Mouse (Mus musculus): ENCODE results near the gene Tmem52b. TPM values are rescaled to one million over a fixed set of nuclear protein-coding genes. Genes with fewer than 3 reads are reported as not detected.

The Tmem52b gene
- polyA plus RNA-seq, 1 experiment from 2014 or later = not detected

GRCm38 (mm10) chr6:129542540-129542939 lies 30.2 kb downstream of the Tmem52b start:
- Histone ChIP-seq H3K4me3 (ENCODE audit: inconsistent target) (no peak overlapping the region), H3K36me3 (ENCODE audit: inconsistent target) (peaks cover 45% of the 10 kb centered on the region), H3K79me2 (ENCODE audit: inconsistent target) (no peaks in the 10 kb centered on the region; the same call in 1 of the 2 replicates), H3K27ac (no peak overlapping the region)
- WGBS (ENCODE audit: missing documents) = 89% methylated on average over 3 of the region's 3 CpGs

DNA sequence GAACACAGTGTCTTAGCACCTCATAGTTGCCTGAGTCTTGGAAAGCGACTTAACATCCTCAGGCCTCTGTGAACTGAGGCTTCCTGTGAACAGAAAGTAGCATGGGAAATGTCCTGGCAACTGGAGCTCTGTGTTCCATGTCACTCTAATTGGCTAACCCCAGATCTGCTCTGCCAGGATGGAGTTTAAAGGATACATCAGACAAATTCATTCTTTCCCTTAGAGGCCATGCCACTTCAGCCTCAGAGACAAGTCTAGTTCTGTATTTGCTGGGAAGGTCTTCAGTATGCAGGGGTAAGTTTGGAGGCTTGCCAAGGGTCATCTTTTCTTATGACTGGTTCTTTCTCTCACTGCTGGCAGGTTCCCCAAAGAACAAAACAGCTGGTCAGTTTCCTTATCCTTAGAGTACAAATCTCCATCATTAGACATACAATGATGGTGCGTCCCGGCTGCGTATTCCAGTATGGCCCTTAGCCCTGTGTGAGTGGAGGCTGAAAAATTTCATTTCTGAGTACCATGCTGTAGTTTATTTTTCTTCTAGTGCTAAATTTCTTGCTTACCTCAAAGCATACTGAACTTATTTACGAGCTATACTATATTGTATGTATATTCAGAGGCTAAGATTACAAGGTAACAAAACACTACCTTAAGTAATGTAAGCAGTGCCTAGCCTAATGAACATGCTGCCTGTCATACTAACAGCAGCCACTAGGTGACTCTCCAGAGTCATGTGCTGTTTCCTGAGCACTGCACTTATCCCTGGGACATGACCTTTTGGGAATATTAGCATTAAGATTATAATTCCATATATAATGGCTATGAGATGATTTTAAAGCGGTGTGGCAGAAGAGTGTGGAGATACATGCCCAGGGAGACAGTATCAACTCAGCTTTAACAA lies 31.6 kb downstream of the Tmem52b start:
- 92% methylated on average over 6 of the region's 6 CpGs for WGBS (ENCODE audit: missing documents)

DNA sequence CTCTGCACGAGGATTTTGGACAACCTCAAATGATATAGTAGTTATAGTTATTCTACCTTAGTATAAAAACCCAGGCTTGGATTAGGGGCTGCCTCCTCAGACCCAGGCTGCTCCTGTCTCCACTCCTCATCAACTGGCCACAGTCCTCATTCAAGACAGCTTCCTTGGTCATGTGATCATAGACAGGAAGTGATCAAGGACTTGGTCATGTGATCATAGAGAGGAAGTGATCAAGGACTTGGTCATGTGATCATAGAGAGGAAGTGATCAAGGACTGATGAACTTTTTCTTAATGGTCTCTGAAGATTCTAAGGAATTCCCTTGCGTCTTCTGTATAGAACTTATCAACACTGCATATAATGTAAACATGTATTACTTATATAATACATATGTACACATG lies 34.9 kb downstream of the Tmem52b start:
- no peak overlapping the region for H3K4me3 ChIP-seq (ENCODE audit: inconsistent target)
- no peaks in the 10 kb centered on the region for H3K79me2 ChIP-seq (ENCODE audit: inconsistent target)
- H3K27ac ChIP-seq = no peak overlapping the region
- WGBS (ENCODE audit: missing documents) = 96% methylated on average over 2 of the region's 2 CpGs
- H3K36me3 ChIP-seq (ENCODE audit: inconsistent target) = peaks cover 4% of the 10 kb centered on the region; the same call in 1 of the 2 replicates

More for the DNA sequence above, 31.6 kb downstream of the Tmem52b start:
- Histone ChIP-seq H3K4me3 (ENCODE audit: inconsistent target) (no peak overlapping the region), H3K27ac (no peak overlapping the region), H3K36me3 (ENCODE audit: inconsistent target) (peaks cover 30% of the 10 kb centered on the region), H3K79me2 (ENCODE audit: inconsistent target) (no peaks in the 10 kb centered on the region)

- H3K4me3 ChIP-seq (ENCODE audit: inconsistent target) = no peak overlapping the region
- no peak overlapping the region for H3K27ac ChIP-seq
- WGBS (ENCODE audit: missing documents) = 4% methylated on average over 3 of the region's 3 CpGs
- no peaks in the 10 kb centered on the region for H3K36me3 ChIP-seq (ENCODE audit: inconsistent target)
- no peaks in the 10 kb centered on the region for H3K79me2 ChIP-seq (ENCODE audit: inconsistent target)
Observed at GRCm38 (mm10) chr6:129548009-129548408, 35.7 kb downstream of the Tmem52b start.

- Histone ChIP-seq H3K36me3 (ENCODE audit: inconsistent target) (no peaks in the 10 kb centered on the region), H3K79me2 (ENCODE audit: inconsistent target) (no peaks in the 10 kb centered on the region), H3K4me3 (ENCODE audit: inconsistent target) (no peak overlapping the region), H3K27ac (no peak overlapping the region)
Observed at GRCm38 (mm10) chr6:129557298-129558023, 45.1 kb downstream of the Tmem52b start.

DNA sequence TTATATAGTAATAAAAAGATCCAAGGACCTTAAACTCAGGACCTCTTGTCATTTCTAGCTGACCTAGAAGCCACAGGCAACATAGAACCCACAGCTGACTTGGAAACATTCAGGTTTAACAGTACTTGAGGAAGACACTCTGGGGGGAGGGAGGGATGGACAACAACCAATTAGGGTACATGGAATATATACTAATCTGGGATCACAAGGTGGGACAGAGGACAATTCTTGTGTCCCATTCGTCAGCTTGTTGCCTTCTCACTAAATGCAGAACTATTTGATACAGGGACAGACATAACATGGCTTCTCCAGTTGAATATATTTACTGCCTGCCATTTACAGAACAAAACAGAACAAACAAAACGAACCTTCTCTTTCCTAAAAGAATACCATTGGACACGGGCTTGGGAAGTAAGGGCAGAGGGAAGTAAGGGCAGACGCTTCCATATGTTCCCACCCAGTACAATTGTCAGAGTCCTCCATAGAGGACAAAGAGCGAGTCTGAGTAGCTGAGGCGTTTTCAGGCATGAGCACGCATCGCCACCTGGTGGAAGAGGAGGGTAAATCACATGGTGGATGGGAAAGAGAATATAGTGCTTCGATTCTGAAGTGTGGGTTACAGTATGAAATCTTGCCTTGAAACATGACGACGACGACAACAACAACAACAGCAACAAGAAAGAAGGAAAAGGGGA lies 46.7 kb downstream of the Tmem52b start:
- whole genome bisulfite sequencing (ENCODE audit: missing documents) = 11% methylated on average over 12 of the region's 12 CpGs
- no peak overlapping the region for H3K27ac ChIP-seq
- no peak overlapping the region for H3K4me3 ChIP-seq (ENCODE audit: inconsistent target)
- no peaks in the 10 kb centered on the region for H3K36me3 ChIP-seq (ENCODE audit: inconsistent target)
- H3K79me2 ChIP-seq (ENCODE audit: inconsistent target) = no peaks in the 10 kb centered on the region

GRCm38 (mm10) chr6:129559641-129560027 lies 47.3 kb downstream of the Tmem52b start:
- H3K79me2 ChIP-seq (ENCODE audit: inconsistent target) = no peaks in the 10 kb centered on the region
- no peak overlapping the region for H3K27ac ChIP-seq
- H3K4me3 ChIP-seq (ENCODE audit: inconsistent target) = no peak overlapping the region
- WGBS (ENCODE audit: missing documents) = 74% methylated on average over 3 of the region's 4 CpGs
- no peaks in the 10 kb centered on the region for H3K36me3 ChIP-seq (ENCODE audit: inconsistent target)

- Histone ChIP-seq H3K79me2 (ENCODE audit: inconsistent target) (no peaks in the 10 kb centered on the region), H3K27ac (no peak overlapping the region), H3K36me3 (ENCODE audit: inconsistent target) (no peaks in the 10 kb centered on the region), H3K4me3 (ENCODE audit: inconsistent target) (no peak overlapping the region)
- WGBS (ENCODE audit: missing documents) = 23% methylated on average over 2 of the region's 2 CpGs
Observed at GRCm38 (mm10) chr6:129565257-129565656, 52.9 kb downstream of the Tmem52b start.

Other genes with a start within 250 kb of the Tmem52b start
- gene Cd69, start 237.1 kb upstream of the Tmem52b start, polyA plus RNA-seq (2018) = 2.4 to 12.8 TPM (median 4.1 TPM) in 3 replicates
- not detected in 3 replicates for gene 4922502D21Rik, start 180.8 kb upstream of the Tmem52b start, polyA plus RNA-seq (2018)
- gene Clec12a, start 169.9 kb upstream of the Tmem52b start, polyA plus RNA-seq (2018) = 168 to 417 TPM (median 176 TPM) in 3 replicates
- gene Clec12b, start 126.7 kb upstream of the Tmem52b start, polyA plus RNA-seq (2018) = not detected in 3 replicates
- 0.93 to 5.0 TPM (median 1.5 TPM) in 3 replicates for gene Clec1b, start 115.3 kb upstream of the Tmem52b start, polyA plus RNA-seq (2018)
- gene Clec9a, start 103.7 kb upstream of the Tmem52b start, polyA plus RNA-seq (2018) = 0.48 to 1.2 TPM in 2 of 3 replicates, not detected in the other
- 0.12 to 0.80 TPM (median 0.65 TPM) in 3 replicates for gene Clec1a, start 60.6 kb upstream of the Tmem52b start, polyA plus RNA-seq (2018)
- gene Olr1, start 5.4 kb upstream of the Tmem52b start, polyA plus RNA-seq (2018) = 0.28 to 0.32 TPM (median 0.30 TPM) in 3 replicates
- gene Gabarapl1, start 20.6 kb downstream of the Tmem52b start, polyA plus RNA-seq (2018) = 89.2 to 276 TPM (median 184 TPM) in 3 replicates
- not detected in 3 replicates for gene Klre1, start 65.3 kb downstream of the Tmem52b start, polyA plus RNA-seq (2018)
- 0.64 to 1.4 TPM (median 0.66 TPM) in 3 replicates for gene Klrd1, start 79.2 kb downstream of the Tmem52b start, polyA plus RNA-seq (2018)
- gene Klrk1, start 111.3 kb downstream of the Tmem52b start, polyA plus RNA-seq (2018) = 0.21 to 2.0 TPM (median 1.7 TPM) in 3 replicates
- not detected in 3 replicates for gene Klrc3, start 130.8 kb downstream of the Tmem52b start, polyA plus RNA-seq (2018)
- gene Klrc2, start 148.1 kb downstream of the Tmem52b start, polyA plus RNA-seq (2018) = not detected in 3 replicates
- 0.07 TPM in 1 of 3 replicates, not detected in the others for gene Klrc1, start 166.4 kb downstream of the Tmem52b start, polyA plus RNA-seq (2018)
- not detected in 3 replicates for gene Klri1, start 204.6 kb downstream of the Tmem52b start, polyA plus RNA-seq (2018)
- 0.07 TPM in 1 of 3 replicates, not detected in the others for gene Klri2, start 227.9 kb downstream of the Tmem52b start, polyA plus RNA-seq (2018)

Measured in macrophage (primary cell).